Mouse (Mus musculus) megakaryocyte, adult 5-6 weeks (primary cell): ENCODE results near the gene Izumo4. TPM values are rescaled to one million over a fixed set of nuclear protein-coding genes. Genes with fewer than 3 reads are reported as not detected.

Experiments
- ATAC-seq: 2 replicates; pipeline ENCODE4 v1.8.0; 2016; ENCODE audit warnings: mild to moderate bottlenecking, inconsistent platforms; ENCODE audit not compliant: poor library complexity, severe bottlenecking
- total RNA-seq, 2 experiments: library from RNA; stranded (forward) in 1 of 2; stranded (reverse) in 1 of 2; fragments of 153-499, 151-499 nt in 1 of 2; fragments of 221-1000, 200-1000 nt in 1 of 2; gene quantifications; 2 replicates each; pipeline versions ENCODE4 v1.2.3 to v1.2.4; 2015 to 2017

Gene Izumo4
- total RNA-seq, 2 experiments from 2014 or later, result 4.4 to 11.3 TPM

DNA sequence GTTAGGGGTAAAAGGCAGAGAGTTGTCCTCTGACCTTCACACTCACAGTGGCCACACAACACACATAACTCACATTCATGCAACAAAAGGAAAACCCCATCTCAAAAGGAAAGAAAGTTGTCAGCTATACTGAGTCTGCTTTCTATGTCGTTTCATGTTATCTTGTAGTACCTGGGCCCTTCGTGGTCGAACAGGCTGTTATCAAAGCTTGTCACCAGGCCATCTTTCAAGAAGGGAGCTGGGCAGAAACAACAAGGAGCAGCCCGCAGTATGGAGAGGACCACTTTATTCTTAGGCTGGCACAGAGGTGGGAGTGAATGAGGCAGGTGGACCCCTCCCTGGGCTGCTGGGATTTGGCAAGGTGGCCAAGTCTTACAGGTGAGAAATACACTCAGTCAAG lies 17.0 kb upstream of the Izumo4 start:
- ATAC-seq, result no peak

DNA sequence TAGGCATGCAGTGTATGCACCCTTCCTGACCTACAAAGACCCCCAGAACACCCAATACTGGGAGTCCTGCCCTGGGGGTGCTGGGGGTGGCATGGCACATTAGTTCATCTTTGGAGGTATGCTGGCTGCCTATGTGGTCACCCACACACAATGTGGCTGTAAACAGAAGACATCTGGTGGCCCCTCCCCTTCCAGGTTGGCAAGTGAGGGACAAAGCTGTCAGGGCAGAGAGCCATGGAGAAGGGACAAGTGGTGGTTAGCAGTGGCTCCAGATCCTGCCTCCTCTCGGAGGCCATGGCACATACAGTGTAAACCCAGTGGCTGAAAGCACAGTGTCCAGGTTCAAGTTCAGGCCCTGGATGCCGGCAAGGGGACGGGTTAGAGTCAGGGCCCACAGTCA lies 15.4 kb upstream of the Izumo4 start:
- no peak for ATAC-seq

GRCm38 (mm10) chr10:80687850-80688249 lies 14.1 kb upstream of the Izumo4 start:
- ATAC-seq, result peak; percentile 50

DNA sequence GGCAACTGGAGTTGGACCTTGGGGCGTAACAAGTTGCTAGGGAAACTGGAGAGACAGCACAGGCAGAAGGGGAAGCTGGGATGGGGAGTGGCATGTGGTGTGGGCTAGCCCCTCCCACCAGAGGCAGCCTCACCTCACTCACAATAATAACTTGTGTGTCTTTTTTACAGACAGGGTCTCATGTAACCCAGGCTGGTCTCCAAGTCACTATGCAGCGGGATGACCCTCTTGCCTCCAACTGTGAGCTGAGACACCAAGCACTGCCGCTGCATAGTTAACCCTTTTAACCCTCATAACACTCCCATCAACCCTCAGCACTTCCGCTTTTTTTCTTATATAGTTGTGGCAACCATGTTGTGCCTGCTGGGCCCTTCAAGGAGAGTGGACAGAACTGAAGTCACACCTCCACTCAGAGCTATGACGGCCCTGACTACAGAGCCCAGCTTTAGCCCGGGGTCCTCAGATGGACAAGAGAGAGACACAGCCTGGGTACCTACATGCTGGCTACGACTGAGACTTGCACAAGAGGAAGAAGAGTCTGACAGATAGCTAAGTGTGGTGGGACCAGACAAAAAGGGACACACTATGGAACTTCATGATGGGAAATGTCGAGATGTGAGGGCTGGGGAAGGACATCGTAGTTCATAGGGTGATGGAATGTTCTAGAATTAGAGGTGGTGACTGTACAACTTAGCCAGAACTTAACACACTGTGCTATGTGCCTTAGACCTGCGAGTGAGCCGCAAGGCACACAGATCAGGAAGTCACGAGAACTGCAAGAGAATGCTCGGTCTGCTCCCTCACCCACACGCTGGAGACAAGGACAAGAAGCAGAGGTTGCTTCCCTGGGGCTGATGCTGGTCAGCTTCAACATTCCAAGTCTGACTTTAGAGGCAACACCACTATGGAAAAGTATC lies 9.5 kb upstream of the Izumo4 start:
- peak; percentile 60 for ATAC-seq

GRCm38 (mm10) chr10:80693401-80694045 lies 8.5 kb upstream of the Izumo4 start:
- no peak for ATAC-seq

- ATAC-seq, result no peak
These were observed 7.6 kb upstream of the Izumo4 start for GRCm38 (mm10) chr10:80694159-80694938.

GRCm38 (mm10) chr10:80695186-80695585 lies 6.8 kb upstream of the Izumo4 start:
- ATAC-seq, result peak; percentile 73

- ATAC-seq, result no peak
These were observed 6.0 kb upstream of the Izumo4 start for GRCm38 (mm10) chr10:80695801-80696501.

GRCm38 (mm10) chr10:80696502-80697392 lies 5.2 kb upstream of the Izumo4 start:
- no peak for ATAC-seq

- no peak for ATAC-seq
These were observed 4.6 kb upstream of the Izumo4 start for GRCm38 (mm10) chr10:80697393-80697787.

DNA sequence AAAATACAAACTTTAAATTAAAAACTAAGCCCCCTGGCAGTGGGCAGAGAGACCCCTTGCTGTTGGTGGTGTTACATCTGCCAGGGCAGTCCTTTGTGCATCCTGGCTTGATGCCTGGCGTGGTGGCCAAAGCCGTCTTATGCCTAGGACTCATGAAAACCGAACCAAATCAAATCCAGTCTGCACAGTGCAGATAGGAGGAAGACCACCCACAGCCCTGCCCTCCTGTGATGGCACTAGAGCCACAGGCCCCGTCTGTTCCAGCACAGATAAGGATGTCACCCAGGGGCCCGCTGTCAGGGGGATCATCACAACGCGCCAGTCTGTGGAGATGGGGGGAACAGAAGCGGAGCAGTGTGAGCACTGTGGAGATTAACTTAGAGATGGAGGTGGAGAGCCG lies 4.2 kb upstream of the Izumo4 start:
- no peak for ATAC-seq

DNA sequence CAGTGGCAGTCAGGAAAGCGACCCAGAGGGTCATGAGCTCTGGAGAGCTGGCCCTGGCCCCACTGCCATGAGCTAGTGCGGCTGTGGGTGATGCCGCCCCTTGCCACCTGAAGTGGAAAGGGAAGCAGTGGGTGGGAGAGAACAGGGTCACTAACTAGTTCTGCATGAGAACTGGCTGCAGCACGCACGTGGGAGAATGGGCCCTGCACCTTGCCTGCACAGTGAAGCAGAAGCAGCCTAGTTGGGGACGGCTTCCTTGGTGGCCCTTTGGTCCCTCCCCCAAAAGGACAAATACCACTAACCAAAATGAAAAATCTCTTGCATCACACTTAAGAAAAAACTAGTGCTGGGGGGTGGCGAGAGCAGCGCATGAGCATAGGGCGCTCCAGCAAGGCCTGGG lies 3.4 kb upstream of the Izumo4 start:
- no peak for ATAC-seq

GRCm38 (mm10) chr10:80700038-80700504 lies 1.9 kb upstream of the Izumo4 start:
- ATAC-seq, result no peak

DNA sequence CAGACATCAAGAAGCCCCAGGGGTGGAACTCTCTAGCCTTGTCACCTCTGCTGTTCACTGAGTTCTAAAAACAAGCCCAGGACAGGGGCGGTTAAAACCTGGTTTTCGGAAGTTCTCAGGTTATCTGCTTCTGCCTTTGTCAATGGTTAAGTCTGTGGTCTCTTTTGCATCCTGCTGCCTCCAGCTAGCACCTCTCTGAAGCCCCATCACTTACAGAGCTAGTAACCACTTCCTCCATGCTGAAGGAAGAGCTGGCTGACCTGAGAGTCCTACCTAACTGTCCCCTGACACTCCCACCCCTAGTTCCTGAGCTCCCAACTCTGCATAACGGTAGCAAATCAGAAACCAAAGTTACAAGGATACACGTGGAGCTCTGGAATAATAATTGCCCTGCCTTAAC lies 1.3 kb upstream of the Izumo4 start:
- ATAC-seq, result peak; percentile 10

GRCm38 (mm10) chr10:80702536-80703390 lies 779 bp downstream of the Izumo4 start:
- ATAC-seq, result peak; percentile 66

DNA sequence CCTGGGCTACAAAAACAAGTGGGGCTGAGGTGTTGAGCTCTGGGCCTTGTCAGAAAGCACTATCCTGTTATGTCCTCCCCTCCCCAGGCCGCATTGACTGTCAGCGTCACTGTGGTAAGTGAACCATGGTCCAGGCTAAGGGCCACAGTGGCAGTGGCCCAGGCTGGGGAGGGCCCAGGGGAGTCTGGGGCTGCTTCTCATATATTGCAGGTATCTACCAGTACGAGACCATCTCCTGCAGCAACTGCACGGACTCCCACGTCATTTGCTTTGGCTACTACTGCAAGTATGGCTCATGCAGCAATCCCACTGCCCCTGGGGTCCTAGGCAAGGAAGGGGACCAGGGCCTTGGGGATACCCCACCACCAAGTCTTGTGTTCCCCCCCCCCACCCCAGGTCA lies 1.7 kb downstream of the Izumo4 start:
- no peak for ATAC-seq

GRCm38 (mm10) chr10:80704418-80704817 lies 2.4 kb downstream of the Izumo4 start:
- no peak for ATAC-seq

DNA sequence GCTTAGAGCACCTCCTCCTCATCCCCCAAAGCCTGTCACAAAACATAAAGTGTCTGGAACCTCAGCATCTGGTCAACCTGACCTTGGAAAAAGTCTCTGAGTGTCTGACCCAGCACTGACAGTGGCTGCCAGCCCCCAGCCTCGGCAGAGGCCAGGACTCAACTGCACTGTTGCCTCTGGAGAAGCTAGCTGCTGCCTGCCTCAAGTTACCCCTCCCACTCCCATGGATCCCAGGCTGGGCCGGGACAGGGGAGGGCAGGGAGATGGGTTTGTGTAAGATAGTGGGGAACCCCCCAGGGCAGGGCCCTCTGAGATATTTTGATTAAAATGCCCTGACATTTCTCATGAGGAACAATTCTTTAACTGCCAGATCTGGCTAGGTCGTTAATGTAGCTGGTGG lies 3.0 kb downstream of the Izumo4 start:
- no peak for ATAC-seq

DNA sequence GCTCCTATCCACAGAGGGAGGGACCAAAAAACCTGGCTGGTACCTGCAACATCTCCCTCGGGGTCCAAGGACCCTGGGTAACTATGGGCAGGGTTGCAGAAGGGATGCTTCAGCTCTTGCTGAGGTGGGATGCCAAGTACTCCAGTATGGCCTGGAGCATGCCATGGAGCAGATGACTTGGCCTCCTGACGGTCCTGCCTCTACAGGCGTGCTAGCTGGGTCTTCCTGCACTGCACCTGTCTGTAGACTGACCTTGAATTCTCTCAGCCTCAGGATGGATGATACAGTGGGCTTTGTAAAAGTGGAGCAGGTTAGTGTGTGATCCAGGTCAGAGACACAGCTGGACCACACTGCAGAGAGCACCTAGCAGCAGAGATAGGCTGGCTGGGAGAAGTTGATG lies 3.5 kb downstream of the Izumo4 start:
- no peak for ATAC-seq
